Mouse (Mus musculus) layer of hippocampus, adult 9-11 months (tissue): Measurements from ENCODE around the gene Ugt1a5.
"Not testable (repeated sequence)": the region's sequence is repeated elsewhere in the genome, so short reads cannot be mapped to it uniquely, and the experiment has no call there.

Experiments
- DNase-seq: peaks from one replicate; pipeline ENCODE4 v3.0.0; 2022

The Ugt1a5 gene

DNA sequence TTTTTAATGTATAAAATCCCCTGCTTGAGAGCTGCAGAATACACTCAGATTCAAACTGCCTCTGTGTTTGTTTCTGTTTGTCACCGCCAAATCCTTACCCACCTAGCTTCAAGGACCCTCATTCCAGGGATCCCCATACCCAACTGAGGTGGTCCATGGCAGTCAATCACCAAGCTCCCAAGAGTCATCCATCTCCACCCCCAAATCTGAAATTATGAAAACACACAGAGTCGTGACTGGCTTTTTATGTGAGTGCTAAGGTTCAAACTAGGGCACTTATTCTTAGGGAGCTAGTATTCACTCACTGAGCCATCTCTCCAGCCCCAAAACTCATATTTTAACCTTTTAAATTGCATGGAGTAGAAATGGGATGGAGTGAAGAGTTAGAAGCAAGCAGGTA is 59.5 kb downstream of the Ugt1a5 start:
- DNase-seq = not testable (repeated sequence)

DNA sequence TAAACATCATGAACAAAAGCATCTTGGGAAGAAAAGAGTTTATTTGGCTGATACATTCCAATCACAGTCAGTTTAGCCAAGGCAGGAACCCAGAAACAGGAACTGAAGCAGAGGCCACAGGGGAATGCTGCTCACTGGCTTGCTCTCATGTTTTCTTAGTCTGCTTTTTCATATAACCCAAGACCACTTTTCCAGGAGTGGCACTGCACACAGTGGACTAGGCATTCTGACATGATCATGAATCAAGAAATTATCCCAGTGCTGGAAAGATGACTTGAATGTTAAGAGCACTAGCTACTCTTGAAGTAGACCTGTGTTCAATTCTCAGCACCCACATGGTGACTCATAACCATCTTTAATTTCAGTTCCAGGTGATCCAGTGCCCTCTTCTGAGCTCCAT is 59.9 kb downstream of the Ugt1a5 start:
- DNase-seq = no peak

DNA sequence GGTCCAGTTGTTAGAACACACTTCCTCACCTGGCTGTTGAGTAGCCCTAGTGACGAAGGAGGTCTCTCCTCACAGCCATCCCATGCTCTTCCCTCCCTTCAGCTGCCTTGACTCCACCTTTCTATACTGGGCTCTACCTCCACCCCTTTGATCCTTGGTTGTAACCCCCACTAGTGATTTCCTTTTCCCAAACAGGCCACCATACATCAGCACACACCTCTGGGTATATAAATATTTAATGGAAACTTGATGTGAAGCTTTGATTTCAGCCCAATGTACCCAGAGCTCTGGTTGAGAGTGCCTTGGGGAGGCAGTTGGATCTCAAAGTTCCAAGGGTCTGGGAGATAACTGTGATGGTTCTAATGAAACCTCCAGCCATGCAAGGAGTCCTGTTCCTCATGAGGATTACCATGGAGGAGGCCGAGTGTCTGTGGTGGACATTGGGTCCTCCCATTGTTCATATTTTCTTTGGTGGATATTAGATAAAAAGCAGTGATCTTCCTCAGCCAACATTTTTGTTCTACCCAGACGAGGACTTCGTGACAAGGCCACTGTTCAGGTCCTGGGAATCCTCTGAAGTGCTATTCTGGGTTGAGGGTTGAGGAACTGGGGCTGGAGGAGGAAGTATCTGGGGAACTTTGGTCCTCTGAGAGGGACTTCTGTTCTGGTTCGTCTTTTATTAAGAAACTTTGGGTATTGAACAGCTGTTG is 61.0 kb downstream of the Ugt1a5 start, which contains the start of gene Mroh2a:
Gene Mroh2a (plus strand): TSS at position 317 of the 710 bp plus-strand sequence.
- no peak for DNase-seq

DNA sequence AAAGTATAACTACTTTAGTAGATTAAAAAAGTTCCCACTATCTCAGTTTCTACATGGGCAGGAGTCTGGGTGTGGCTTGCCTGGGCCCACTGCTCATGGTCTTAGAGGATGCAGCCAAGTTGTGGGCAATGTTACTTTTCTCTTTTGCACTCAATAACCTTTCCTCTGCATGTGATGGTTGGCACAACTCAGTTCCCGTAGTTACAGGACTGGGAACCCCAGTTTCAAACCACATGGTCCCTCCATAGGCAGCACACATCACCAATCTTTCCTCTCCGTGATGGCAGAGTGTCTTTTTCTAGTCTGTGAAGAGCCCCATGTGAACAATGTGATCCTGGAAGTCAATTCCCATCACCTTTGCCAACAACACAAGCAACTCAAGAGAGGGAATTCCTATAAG is 61.7 kb downstream of the Ugt1a5 start:
- no peak for DNase-seq

DNA sequence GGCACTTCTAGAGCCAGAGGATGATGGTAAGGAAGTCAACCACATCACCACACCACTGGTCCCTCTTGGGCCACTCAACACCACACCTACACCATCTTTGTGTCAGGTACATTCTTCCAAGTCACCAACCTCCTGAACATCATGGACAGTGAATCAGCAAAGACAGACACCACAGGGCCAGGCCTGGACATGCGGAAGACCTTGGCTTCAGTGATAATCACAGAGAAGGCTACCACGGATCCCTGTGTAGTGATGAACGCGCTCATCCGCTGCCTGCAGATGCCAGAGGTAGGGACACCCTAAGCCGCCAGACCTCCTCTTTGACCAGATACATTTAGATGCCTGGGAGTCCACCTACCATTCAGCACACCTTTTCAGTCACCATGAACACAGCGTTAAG is 62.3 kb downstream of the Ugt1a5 start:
- no peak for DNase-seq

DNA sequence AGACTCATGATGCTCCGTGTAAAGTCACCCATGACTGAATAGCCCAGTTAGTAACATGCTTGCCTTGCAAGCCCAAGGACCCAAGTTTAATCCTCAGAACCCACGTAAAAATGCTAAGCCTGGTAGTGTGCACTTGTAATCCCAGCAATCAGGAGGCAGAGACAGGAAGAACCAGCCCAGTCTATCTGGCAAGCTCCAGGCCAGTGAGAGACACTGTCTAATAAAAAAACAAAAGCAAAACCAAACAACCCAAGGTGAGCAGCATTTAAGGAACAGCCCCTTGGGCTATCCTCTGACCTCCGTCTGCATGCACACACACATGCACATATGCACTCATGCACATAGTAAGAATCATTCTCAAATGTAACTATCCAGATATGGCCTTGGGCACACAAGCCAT is 63.8 kb downstream of the Ugt1a5 start:
- DNase-seq = no peak

DNA sequence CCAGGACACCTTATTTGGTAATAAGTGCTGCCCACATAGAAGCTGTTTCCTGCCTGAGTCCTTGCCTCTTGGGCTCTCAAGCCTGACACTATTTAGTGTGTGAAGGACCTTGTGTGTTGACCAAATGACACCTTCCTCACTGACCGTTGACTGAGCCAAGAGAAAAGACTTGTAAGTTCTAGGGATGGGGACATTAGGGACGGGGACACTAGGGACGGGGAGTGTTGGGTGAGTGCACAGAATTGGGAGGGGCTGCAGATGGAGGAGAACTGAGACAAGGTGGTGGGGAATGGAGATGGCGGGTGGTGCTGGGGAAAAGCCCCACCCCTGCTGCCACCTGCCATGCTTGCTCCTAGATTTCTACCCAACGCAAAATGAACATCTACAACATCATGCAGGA is 64.2 kb downstream of the Ugt1a5 start:
- DNase-seq = no peak

DNA sequence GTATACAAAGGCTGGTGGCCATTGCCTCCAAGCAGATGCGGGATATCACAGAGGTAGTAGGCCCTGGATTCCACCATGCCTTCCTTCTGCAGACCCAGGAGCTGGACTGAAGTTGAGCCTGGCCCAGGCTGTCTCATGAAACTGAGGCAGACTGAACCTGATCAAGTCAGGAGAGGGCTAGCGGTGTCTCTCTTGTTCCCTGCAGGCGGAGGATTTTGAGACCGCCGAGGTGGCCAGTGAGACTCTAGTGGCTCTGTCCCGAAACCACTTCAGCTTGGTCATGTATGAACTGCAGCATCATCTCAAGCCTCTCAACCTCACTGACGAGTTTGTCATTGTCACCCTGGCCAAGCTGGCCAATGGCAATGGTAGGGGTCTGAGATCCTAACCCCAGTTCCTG is 64.6 kb downstream of the Ugt1a5 start:
- no peak for DNase-seq

DNA sequence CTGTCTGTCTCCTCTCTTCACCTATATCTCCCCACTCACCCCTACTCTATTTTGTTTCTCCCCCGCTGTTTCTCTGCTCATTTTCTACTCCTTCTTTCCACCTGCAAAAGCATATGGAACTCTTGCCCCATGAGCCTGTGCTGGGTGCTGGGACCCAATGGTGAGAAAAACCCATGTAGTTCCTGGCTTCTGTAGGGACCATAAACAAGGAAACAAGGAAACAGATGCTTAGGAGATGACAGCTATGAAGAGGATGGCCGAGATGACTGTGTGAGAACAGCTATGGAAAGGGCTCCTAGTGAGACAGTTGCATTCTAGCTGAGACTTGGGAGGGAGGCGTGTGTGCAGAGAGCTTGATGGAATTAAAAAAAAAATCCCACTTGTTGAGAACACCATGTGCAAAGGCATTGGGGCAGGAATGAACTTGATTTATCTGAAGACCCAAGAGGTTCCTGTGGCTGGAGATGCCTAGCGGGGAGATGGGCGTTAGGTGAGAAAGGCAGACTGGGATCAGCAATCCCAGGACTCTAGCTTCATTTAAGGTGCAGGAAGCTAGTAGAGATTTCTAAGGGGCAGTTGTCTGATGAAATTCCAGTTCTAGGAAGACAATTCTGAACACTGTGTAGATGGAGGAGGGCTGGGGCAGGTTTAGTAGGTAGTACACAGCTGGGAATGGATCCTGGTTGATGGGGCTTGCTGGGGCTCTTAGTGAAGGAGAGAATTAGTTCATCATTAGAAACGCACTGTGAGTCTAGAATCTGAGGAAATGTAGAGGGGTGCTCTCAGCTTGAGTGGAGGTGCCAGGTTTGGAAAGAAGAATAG is 65.4 kb downstream of the Ugt1a5 start:
- no peak for DNase-seq

DNA sequence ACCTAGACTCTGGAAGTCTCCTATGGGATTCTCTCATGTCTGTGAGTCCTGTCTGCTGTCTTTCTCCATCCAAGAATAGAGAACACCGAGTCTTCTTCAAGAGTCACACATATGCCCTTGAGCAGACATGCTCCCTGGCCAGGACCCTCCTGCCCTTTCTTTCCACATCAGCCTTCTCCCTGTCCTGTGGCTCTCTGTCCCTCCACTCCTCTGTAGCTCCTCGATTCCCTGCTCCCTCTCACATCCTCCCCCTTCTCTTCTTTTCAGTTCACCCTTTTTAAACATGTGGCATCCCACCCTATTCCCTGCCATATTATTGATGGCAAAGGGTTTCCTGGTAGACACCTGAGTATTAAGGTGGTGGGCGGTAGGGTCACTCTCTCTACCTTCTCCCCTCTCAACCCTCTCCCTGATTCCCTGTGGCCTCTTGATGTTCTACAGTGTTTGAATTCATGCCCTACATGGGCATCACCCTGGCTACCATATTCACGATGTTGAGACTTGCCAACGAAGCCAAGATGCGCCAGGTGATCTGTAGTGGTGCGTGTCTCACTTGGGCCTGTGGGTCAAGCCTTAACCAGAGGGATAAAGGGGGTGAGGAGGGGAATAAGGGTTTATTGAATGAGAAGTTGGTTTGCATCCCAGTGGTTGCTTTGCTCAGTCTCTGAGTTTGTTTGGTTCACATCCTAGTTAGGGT is 66.1 kb downstream of the Ugt1a5 start:
- DNase-seq = no peak

DNA sequence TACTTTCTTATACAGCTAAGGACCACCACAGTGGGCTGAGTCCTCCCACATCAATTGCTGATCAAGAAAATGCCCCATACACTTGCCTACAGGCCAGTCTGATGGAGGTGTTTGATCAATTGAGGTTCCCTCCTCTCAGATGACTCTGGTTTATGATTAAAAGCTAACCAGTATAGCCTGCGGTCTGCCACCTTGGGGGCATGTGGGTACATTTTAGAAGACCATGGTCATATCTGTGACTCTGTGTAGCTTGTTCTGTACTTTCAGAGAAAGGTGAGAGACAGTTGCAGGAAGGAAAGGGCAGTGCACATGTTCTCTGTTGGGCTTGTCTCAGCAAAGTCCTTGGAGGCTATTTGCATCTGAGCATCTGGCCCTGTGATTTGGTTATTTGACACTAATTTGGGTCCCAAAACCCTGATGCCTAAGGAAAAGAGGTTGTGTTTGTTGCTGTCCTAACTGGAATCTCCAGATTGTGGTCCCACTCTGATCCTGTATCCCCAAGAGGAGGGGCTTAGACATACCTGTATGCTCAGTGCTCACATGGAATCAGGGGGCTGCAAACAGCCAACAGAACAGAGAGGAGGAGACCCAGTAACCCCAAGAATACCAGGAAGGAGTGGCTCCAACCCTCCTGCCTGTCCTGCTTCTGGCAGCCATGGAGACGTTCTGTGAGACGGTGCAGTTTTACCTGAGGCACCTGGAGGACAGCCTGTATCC is 67.0 kb downstream of the Ugt1a5 start:
- DNase-seq = no peak

DNA sequence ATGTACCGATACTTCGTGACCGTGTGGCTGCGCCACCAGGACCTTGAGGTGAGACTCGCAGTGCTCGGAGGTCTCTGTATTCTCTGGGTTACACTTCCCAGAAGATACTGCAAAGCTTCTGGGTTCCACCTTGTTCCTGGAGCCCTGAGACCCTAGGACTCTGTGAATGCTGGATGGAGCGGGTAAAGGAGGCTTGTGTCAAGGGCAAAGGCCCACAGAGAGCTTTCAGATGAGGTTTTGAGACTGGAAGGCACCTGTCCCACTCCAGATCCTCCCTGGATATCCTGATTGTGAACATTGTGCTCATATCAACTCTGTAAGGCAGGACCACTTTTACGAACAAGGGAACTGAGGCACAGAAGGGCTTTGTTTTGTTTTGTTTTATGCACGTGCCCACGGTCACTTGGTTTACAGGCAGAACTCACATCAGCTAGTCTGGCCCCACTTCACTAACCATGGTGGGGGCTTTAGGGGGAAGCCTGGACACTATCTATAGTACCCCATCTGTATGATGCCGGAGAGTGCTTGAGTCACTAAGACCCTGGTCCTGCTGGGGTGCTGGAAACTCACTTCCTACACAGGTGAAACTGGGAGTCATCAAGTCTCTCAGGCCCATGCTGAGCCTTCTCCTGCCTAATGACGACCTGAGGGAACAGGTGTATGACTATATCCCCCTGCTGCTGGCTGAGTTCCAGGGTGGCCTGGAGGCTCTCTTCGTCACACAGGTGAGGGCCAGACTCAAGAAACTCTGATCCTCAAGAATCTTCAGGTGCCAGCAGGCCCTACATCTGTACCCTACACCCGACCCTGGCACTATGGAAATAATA is 67.8 kb downstream of the Ugt1a5 start:
- no peak for DNase-seq

DNA sequence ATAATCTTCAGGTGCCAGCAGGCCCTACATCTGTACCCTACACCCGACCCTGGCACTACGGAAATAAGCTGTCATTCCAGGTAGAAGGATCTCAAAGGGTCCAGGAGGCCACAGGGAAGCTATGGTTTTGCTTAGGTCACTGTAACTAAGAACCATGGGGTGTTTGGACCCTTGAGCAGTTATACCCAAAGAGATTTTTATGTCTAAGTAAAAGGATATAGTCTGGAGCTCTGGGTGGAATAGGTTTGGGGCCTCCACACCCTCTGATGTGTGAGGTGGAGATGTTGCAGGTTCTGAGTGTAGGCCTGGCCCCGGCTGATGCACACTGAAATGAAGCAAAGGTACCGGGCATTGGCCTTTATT is 68.4 kb downstream of the Ugt1a5 start:
- no peak for DNase-seq

DNA sequence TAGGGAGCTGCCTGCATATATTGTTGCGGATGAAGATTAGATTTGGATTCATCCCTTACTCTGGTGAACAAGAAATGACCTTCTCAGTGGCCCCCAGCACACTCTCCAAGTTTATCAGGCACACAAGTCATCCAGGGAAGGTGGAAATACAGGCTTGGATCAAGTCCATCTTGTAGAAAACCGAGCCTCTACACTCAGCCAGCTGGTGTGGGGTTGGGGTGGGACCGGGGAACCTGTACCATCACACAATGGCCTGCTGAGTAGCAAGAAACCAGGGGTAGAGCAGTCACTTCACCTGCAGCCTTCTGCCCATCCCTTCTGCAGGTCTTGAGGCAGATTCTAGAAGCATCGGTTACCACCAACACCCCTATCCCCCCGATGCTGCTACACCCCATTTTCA is 68.8 kb downstream of the Ugt1a5 start:
- no peak for DNase-seq

DNA sequence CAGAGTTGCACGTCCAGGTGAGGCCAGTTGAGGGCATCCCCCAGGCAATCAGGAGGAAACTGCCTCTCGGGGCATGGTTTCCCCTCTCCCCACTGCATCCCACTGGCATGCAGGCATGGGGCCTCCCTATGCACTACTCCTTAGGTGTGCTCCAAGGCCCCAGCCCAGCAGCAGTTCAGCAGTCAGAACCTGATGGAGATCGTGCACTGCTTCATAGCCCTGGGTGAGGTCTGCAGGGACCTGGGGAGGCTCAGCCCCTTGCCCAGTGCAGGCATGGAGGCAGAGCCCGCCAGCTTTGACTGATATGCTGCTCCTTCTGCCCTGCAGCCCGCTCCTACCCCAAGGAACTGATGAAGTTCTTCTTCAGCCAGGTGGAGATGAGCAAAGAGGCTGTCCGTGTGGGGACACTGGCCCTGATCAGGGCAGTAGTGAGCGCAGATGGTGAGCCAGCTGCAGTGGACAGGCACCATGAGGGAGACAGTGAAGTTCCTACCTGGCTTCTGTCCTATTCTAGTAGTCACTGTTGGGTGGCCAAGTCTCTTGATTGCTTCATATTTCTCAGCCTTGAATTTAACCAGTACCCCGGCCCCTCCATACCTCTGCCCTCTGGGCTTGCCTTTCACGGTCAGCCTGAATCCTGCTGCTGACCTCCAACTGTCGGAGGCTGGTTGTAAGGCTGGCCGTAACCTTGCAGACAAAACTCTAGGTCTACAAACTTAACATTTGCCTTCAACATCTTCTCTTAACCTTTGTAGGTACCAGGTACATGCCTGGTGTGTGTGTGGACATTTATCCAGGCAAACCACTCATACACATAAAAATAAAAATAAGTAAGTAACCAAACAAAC is 69.5 kb downstream of the Ugt1a5 start:
- DNase-seq = no peak

DNA sequence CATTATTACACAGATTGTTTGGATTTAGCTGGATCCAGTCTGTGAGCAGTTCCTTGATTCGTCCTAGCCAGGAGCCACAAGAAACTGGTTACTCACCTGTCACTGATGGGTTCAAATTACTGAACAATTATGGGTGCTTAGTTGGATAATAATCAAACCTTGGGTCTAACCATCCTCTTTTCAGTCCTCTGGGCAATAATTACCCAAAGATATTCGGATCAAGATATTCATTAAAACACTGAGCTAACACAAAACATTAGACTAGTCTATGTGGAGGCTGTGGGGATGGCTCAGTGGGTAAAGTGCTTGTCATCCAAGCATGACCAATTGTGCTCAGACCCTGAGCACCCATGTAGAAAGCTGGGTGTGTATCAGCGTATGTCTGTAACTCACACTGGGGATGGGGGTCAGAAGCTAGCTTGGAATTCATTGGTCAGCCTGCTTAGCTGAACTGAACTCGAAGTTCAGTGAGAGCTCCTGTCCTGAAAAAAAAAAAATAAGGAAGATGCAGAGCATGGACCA is 70.1 kb downstream of the Ugt1a5 start:
- DNase-seq = no peak

DNA sequence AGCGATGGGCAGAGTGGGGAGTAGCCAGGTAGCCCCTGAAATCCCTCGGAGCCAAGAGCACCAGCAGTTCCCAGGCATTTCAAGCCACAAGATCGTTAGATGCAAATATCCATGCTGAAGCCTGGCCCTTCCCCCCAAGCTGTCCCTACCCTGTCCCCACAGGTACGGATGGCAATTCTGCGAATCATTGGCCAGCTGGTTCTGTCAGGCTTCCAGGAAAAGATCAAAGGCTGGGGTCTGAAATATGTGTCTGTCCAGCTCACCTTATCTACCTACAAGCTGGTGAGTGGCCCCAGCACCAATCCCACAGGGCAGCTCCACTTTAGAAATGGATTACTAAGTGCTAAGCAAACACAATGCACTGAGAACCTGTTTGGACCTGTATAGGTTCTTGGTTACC is 71.5 kb downstream of the Ugt1a5 start:
- no peak for DNase-seq

DNA sequence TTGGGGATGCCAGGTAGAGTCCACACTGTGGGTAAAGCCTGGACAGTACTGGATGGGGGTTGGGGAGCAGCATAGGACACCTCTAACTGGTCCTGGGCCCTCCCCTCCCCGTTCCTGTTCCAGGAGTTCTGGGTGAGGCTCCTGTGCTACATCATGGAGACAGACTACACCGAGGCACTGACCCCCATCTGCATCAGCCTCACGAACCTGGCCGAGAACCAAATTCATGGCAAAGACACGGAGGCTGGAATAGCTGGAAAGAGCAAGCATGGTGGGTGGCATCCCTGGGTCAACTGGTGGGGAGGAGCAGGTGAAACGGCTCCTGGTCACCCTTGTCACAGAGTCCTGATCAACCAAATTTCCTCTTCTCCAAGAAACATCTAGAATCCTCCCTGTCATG is 73.0 kb downstream of the Ugt1a5 start:
- DNase-seq = no peak

DNA sequence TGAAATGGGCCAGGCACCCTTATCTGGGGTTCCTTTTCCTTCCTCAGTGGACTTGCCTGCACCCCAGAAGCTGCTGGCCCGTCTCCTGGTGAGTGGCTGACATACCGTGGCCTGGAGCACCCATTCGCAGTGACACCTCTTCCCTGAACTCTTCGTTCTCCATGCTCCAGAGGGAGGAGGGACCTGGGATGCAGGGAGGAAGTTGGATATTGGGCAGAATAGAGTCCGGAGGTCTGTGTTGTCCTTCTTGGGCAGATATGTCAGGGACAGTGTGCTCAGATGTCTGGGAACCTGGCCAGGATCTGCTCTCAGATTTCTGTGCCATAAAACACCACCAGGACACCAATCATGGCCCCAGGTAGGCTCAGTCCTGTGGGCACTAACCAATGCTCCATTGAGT is 74.3 kb downstream of the Ugt1a5 start:
- DNase-seq = no peak

DNA sequence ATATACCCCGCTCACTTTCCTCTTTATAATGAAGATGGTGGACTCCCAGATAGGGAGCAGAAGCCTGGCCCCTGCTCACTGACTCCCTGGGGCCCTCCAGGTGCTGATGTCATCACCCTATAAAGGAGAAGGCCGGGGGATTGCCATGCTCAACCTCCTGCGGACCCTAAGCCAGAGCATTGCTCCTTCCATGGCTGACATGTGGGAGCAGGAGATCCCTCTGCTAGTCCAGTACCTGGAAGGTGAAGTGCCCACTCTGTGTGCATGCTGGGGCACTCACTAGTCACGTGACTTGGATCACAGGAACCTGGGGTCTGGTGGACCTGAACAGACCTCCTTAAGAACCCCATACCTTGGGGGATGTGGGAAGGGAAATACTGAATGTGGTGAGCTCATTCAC is 74.8 kb downstream of the Ugt1a5 start:
- no peak for DNase-seq

DNA sequence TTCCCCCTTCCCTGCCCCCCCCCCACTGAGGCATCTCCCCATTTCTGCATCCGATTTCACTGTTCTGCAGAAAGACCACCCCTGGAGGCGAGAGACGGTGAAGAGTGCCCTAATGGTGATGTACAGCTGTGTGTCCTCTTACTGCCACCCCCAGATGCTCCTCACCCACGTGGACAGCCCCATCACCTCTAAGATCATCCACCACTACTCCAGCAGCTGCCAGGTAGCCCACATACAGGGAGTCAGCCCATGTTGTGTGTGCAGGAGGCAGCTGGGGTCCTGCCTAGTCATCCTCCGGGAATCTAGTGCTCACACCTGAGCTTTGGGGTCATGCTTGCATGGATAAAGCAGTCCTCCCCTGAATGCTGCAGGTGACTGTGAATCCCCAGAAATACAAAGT is 78.0 kb downstream of the Ugt1a5 start:
- DNase-seq = no peak
